Mouse (Mus musculus): Measurements from ENCODE around the gene Ecd. TPM values are rescaled to one million over a fixed set of nuclear protein-coding genes. Genes with fewer than 3 reads are reported as not detected.

Ecd gene
- polyA plus RNA-seq, 1 experiment: 27.0 TPM

DNA sequence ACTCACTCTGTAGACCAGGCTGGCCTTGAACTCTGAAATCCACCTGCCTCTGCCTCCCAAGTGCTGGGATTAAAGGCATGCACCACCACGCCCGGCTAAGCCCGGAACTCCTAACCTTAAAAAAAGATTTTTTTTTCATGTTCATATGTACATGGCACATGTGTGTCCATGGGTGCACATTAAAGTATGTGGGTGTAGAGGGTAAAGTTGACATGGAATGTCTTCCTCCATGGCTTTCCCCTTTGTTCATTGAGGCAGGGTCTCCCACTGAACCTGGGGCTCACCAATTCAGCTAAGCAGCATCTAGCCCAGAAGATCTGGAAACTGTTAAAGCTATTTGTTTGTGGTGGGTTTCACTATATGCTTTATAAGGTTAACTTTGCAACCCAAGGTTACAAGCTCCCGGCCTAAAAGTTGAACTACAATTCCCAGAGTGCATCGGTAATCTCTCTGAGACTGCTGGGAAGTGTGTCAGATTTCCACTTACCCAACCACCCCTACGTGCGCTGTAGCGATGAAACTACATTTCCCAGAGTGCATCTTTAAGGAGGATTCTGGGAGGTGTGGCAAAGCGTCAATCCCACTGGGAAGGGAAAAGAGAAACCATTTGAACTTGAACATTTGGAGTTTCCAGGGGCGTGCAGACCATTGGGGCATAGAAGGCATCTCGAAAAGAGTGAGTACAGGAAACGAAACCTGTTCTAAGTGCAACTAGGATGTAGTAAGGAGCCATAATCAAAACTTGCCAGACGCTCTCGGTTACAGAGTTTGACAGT is 53.6 kb downstream of the Ecd start, which contains the start of gene Nudt13:
Gene Nudt13, plus strand, starts transcription at position 581 of the 776 bp plus-strand sequence.
- peak; percentile 40 for TF ChIP-seq POLR2A (IDR thresholded peaks at IDR 0.05; ENCODE audit: insufficient read length, low read depth)
- no peak for TF ChIP-seq MYOD1 (IDR thresholded peaks at IDR 0.05; ENCODE audit: control insufficient read depth in 1 of 3, insufficient read length in 2 of 3, low read depth in 2 of 3)
- TF ChIP-seq SRF (IDR thresholded peaks at IDR 0.05; ENCODE audit: control insufficient read depth, insufficient read length, low read depth): no peak
- TF ChIP-seq MAX (IDR thresholded peaks at IDR 0.05; ENCODE audit: low read depth): peak; percentile 58
- peak; percentile 19 for TF ChIP-seq POLR2AphosphoS2 (IDR thresholded peaks at IDR 0.05; ENCODE audit: insufficient read length, low read depth)
- Histone ChIP-seq H3K27me3 (ENCODE audit: control insufficient read depth, insufficient read depth, insufficient read length) (no peaks in the 10 kb centered on the region), H3K79me2 (ENCODE audit: control insufficient read depth, insufficient read depth) (no peaks in the 10 kb centered on the region), H3K4me2 (ENCODE audit: low read depth) (peak within 1 kb of the TSS; percentile 95), H3K4me3 (peak within 1 kb of the TSS; percentile 32), H3K36me3 (ENCODE audit: control insufficient read depth, insufficient read depth) (no peaks in the 10 kb centered on the region), H3ac (ENCODE audit: control insufficient read depth, insufficient read length) (no peak within 1 kb of the TSS)

DNA sequence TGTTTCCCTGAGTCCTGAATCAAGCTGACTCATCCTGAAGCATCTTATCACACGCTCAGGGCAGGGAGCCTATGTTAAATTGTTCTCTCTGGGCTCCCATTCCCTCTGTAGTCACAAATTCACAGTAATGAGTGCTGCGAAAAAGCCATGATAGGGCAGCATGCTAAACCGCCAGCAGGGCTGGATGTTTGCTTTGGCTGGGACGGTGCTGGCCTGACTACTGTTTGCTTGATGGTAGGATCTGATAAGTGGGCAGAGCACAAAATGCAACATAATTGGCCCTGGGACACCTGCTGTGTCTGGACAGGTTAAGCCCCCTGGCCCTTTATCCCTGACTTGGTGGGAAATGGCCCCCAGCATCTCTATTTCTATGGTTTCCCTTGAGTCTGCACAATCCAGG is 56.5 kb downstream of the Ecd start:
- TF ChIP-seq USF1 (IDR thresholded peaks at IDR 0.05; ENCODE audit: low read depth): no peak
- TF ChIP-seq POLR2A (IDR thresholded peaks at IDR 0.05; ENCODE audit: insufficient read length, low read depth): no peak
- no peak for TF ChIP-seq E2F4 (IDR thresholded peaks at IDR 0.05; ENCODE audit: insufficient read depth)
- no peak for TF ChIP-seq SRF (IDR thresholded peaks at IDR 0.05; ENCODE audit: control insufficient read depth, insufficient read length, low read depth)
- TF ChIP-seq MYOD1 (IDR thresholded peaks at IDR 0.05; ENCODE audit: control insufficient read depth in 1 of 3, insufficient read length in 2 of 3, low read depth in 2 of 3): no peak
- TF ChIP-seq TCF12 (IDR thresholded peaks at IDR 0.05; ENCODE audit: insufficient read depth, poor library complexity, severe bottlenecking): no peak
- no peak for TF ChIP-seq MYOG (IDR thresholded peaks at IDR 0.05; ENCODE audit: control insufficient read depth in 1 of 3, insufficient read depth in 1 of 3, insufficient read length in 2 of 3, low read depth in 2 of 3)
- TF ChIP-seq REST (IDR thresholded peaks at IDR 0.05; ENCODE audit: insufficient read depth, insufficient read length): no peak
- no peak for TF ChIP-seq POLR2AphosphoS2 (IDR thresholded peaks at IDR 0.05; ENCODE audit: insufficient read length, low read depth)
- TF ChIP-seq CEBPB (IDR thresholded peaks at IDR 0.05; ENCODE audit: insufficient read depth, poor library complexity, severe bottlenecking): no peak
- no peak for TF ChIP-seq MAX (IDR thresholded peaks at IDR 0.05; ENCODE audit: low read depth)
- no peak for TF ChIP-seq TCF3 (IDR thresholded peaks at IDR 0.05; ENCODE audit: insufficient read length, low read depth)
- Histone ChIP-seq H3K27me3 (ENCODE audit: control insufficient read depth, insufficient read depth, insufficient read length) (no peaks in the 10 kb centered on the region), H3K4me2 (ENCODE audit: low read depth) (no peak overlapping the region), H3K79me2 (ENCODE audit: control insufficient read depth, insufficient read depth) (no peaks in the 10 kb centered on the region), H3K4me3 (no peak overlapping the region), H3ac (ENCODE audit: control insufficient read depth, insufficient read length) (no peak overlapping the region), H3K36me3 (ENCODE audit: control insufficient read depth, insufficient read depth) (no peaks in the 10 kb centered on the region)

Other genes with a start within 250 kb of the Ecd start
- 10.5 TPM for gene Saysd1, start 209.6 kb downstream of the Ecd start, polyA plus RNA-seq (2012; fragmentation: generic; extraction: Trizol)
- 7.2 TPM for gene Kcnk5, start 166.3 kb downstream of the Ecd start, polyA plus RNA-seq (2012; fragmentation: generic; extraction: Trizol)
- not detected for gene Kcnk16, start 78.9 kb downstream of the Ecd start, polyA plus RNA-seq (2012; fragmentation: generic; extraction: Trizol)
- gene Nudt13, start 53.4 kb downstream of the Ecd start, polyA plus RNA-seq (2012; fragmentation: generic; extraction: Trizol): 11.1 TPM
- gene Fam149b, start within 50 bp of the Ecd start, polyA plus RNA-seq (2012; fragmentation: generic; extraction: Trizol): 11.5 TPM
- gene Dnajc9, start 40.8 kb upstream of the Ecd start, polyA plus RNA-seq (2012; fragmentation: generic; extraction: Trizol): 31.2 TPM
- gene Mrps16, start 45.5 kb upstream of the Ecd start, polyA plus RNA-seq (2012; fragmentation: generic; extraction: Trizol): 70.1 TPM
- not detected for gene Cfap70, start 104.1 kb upstream of the Ecd start, polyA plus RNA-seq (2012; fragmentation: generic; extraction: Trizol)
- 75.0 TPM for gene Anxa7, start 132.0 kb upstream of the Ecd start, polyA plus RNA-seq (2012; fragmentation: generic; extraction: Trizol)
- gene Mss51, start 148.8 kb upstream of the Ecd start, polyA plus RNA-seq (2012; fragmentation: generic; extraction: Trizol): 7.2 TPM
- 36.0 TPM for gene Ppp3cb, start 198.5 kb upstream of the Ecd start, polyA plus RNA-seq (2012; fragmentation: generic; extraction: Trizol)